Mouse (Mus musculus) ZHBTc4 (cell line): ENCODE measurements around the gene Uchl5.

ENCODE experiments used
- DNase-seq: peaks from one replicate; pipeline ENCODE4 v3.0.0-alpha.2; 2011; ENCODE audit warnings: low read depth, low spot score

Uchl5 gene

DNA sequence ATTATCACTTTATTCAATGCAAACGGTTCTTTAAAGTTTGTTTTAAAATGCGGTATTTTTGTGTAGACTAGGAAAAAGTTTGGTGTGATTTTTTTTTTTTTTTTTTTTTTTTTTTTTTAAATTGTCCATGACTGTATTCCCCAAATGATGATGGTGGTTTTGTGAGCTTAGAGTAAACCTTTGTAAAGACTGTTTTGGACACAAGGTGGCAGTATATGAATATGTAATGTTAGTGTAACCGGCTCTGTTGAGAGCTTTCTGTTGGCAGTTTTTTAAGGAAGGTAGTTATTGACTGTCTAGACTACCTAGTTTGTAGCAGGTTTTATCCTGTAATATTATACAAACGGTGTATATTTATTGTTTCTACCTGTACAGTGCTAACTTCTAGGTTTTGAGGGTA, 26.5 kb downstream of the Uchl5 start:
- peak; percentile 75 for DNase-seq

DNA sequence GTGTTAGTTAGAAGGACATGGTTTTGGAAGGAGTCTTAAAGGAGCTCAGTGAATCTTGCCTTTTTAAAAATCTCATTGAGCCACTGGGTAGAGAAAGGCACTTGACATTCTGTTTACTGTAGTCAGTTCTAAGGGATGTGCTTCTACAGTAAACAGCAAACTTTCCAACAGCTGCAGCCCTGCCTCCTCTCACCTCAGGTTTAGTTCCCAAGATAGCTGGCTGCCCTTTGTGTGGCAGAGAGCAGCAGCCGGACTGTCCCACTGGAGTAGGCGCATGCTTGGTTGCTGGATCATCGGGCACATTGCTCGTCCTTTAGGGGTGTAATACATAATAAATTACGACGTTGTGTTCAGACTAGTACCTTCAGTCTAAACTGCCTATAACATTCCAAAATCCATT, 32.0 kb downstream of the Uchl5 start:
- DNase-seq, result no peak

DNA sequence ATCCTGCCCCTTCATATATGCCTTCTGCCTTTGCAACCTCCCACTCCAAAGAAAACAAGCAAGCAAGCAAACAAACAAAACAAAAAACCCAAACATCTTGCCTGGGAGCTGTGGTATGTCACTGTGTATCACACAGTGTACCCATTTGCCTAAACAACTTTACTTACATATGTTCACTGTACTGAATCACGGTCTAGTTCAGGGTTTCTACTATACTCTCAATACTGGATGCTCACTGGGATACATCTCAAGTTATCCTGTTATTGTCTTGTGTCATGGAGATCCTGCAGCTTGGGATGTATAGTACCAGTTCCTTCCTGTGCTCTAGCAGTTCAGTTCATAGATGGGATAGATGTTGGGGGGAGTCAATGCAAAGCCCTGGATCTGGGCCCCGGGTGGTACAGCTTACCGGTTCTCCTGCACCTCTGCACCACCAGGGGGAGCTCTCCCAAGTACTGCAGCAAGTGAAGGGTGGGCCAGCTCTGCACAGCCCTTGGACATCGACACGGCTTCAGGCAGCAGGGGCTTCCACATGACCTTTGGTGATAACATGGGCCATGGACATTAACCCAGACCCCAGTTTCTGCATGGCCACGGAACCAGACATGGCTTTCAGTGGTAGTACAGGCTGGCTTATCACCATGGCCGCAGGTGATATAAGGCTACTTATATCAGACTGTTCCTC, 36.7 kb downstream of the Uchl5 start:
- DNase-seq, result peak; percentile 77

DNA sequence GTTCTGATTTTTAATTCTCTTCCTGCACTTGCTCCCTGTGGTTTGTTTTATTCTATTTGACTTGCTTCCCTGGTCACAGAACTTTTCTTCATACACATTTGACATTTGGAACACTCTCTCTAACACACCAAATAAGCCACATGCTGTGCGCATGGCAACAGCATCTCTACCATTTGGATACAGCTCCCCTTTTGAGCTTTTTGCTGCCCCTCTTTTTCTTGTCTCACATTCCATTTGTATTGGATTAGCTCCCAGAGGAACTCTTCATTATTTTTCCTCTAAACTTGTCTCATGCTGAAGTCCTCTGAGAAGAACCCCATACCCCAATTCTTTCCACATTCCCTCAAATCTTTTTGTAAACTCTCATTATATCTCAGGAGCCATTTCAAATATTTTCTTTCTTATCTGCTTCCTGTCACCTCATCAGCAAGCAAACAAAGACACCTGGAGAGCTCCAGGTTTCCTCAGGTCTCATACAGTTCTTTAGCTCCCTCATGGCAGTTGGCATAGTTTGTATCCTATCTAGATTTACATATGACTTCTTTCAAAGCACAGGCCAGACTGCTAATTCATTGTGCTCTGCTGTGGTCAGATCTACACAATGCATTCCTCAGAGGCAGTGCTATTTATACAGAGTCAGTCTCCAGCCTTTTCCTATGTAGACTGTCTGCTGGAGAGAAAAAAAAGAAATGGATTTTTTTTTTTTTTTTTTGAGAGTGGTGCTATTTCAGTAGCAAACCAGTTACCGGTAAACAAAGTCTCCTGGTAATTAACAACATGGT, 43.2 kb downstream of the Uchl5 start:
- peak; percentile 50 for DNase-seq

DNA sequence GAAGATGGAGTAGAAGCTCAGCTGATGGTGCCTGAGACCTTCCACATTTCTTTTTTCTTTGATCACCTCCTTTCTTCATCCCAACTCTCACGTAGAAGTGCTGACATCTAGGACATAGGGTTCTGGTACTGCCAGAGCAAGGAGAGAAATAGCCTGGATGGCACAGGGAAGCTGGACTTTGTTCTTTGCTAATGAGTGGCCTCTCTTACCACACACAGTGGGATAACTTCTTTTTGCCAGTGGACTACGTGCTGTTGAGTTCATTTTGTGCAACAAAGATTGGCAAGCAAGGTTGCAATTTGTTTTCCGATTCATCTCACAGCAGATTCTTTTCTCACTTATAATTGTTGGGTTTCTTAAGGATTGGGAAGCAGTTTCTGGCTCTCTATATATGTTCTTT, 45.6 kb downstream of the Uchl5 start:
- no peak for DNase-seq

DNA sequence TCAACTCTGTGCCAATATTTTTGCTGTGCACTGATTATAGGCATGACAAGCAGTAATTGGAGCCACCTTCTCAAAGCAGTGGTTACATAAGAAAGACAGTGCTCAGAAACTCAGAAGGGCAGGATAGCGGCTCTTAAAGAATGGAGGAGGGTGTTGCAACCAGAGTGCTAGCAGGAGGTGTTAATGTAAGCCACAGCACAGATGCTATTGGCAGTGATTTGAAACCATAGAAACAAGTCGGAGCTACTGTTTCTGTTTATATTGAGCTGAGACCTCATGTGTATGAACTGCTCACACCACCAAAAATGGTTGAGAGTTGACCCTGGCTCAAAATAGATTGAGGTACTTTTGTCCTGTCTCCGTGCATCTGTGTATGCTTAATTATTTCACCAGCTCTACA, 53.6 kb downstream of the Uchl5 start:
- no peak for DNase-seq

DNA sequence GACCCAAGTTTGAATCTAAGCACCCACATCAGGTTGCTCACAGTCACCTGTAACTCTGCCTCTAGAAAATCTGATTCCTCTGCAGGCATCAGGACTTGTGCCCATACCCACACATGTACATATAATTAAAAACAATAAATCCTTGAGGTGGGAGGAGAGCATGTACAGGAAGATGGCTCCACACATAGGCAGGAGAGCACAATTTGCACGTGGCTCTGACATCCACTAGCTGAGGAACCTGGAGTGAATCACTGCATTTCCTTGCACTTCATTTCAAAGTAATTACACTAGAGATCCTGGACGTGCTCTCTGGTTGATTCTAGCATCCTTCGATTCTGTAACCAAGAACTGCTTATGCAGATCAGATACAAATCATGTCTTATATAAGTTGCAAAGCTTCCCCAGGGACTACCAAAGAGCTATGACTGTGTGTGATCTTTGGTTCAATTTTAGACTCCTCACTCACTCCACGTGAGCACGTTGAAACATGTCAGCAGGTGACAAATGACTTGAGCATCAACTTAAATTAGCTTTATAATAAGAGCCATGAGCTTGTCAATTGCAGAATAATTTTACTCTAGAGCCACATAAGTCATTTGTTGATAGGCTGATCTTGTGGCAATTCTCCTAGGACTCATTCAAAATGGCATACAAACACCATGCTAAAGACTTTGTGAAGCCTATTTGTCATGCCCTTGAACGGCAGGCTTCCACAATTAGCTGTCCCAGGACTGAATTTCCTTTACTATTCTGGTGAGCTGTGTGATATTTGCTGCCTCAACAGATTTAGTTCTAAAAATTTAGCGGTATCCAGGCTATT, 59.5 kb downstream of the Uchl5 start:
- no peak for DNase-seq

DNA sequence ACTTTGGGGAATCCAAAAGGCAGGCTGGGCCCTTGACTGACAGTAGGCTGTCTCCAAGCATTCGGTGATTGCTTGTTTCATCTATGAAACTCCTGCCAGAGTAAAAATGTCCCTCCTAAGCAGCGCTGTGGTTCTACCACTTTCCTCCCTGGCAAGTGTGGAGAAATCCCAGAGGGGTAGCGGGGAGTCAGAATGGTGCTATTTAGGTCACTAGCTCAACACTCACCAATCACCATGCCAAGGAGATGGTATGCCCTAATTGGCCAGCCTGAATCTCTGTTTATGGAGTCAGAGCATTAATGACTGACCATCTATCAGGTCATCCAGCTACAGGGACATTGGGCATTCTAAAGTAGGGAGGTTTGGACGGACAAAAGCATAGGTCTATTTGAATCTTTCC, 60.6 kb downstream of the Uchl5 start:
- DNase-seq, result no peak

DNA sequence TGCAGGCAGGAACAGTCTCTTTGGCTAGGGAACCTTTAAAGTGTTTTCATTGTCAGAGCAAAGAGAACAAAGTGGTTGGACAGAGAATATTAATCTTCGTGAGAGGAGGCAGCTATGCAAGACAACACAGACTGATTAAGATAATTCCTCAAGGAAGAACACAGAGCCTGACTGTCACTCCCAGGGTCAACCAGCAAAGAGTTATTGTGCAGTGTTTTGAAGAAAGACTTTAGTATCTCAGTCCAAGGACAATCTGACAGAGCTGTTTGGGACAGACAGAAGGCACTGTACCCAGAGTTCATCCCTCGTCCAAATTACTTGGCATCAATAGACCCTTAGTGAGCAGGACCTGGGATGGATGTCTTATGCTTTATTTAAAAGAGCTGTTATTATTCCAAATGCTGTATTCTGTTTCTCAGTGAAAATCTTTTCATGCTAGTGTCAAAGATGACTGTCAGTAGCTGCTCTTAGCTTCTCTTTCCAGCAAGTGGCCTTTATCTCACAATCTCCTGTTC, 61.9 kb downstream of the Uchl5 start:
- no peak for DNase-seq

DNA sequence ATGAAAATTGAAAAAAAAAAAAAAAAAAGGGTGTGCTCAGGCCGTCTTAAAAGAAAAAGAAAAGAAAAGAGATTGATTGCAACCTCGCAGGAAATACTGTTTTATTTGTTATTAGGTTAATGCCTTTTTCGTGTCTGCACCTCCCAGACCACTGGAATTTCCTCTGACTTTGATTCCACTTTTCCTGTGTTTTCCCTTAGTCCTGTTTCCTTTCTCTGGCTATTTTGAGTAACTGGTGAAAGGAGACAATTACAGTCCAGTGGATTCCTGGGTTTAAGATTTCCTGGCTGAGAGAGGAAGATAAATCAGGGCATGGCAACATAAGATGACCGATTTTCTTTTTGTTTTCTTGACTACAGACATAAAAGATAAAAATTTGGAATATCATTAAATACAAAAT, 75.3 kb downstream of the Uchl5 start:
- DNase-seq, result no peak

DNA sequence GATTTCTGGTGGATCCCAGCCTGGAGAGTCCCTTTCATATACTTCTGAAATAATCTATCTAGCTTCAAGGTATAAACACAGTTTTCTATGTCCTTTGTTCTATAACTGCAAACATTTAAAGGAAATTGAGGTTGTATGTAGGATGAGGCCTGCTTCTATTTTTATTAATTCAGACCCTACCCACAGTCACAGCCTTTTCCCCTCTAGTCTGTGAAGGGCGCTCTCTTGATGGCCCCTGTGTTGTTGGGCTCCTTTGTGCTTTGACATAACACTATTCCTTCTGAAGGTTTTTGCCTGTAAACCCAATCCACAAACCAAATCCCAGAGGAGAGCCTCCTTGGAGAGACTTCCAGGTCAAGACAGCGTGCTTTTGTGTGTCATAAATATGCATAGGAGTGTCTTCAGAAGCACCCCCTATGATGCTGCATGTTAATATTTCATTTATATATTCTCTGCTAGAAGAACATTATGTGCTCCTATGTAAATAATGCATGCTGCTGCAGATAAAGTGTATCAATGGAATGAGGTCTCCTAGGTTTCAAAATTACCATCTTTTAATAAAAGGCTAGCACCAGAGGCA, 75.8 kb downstream of the Uchl5 start:
- DNase-seq, result no peak

DNA sequence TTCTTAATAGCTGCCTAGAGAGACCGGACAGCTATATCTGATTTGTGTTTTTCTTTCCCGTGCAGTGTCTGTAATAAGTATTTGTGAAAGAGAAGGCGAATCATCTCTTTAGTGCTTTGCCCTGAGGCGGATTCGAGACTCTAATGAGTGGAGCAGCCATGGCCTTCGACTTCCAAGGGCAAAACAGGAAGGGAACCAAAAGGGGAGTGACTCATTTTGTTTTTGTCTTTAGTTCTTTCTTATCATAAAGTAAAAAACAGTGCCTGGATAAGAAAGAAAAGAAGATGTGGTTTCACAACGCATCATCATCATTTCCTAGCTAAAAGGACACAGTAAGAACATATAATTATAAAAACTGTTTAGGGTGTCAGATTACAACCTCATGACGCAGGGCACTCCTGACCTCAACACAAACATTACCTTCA, 76.6 kb downstream of the Uchl5 start:
- DNase-seq, result no peak

DNA sequence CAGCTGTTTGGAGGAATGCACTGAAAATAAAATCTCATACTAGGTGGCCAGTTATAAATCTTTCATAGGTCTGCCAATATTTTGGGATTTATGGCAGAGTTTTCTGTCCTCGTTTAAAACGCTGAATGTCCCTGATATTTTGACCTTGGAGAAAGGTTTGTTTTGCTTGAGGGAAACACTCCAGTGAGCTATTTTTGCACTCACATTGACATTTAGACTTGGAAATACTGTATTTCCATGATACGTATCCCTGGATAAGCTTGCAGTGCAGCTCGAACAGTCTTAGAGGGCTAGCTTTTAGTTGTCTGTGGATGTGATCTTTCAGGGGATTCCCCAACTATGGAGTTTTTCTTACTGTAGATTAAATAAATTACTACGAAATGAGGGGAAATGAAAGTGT, 78.6 kb downstream of the Uchl5 start:
- DNase-seq, result no peak
